Mouse (Mus musculus) bone marrow, adult 2 months (tissue): Measurements from ENCODE around the gene Vpreb2. TPM values are rescaled to one million over a fixed set of nuclear protein-coding genes. Genes with fewer than 3 reads are reported as not detected.

Experiments used
- H3K27ac ChIP-seq: fragments of 200-500 bp; 2 replicates; pipeline ENCODE4 v1.5.1; 2012; ENCODE audit warnings: low read depth, mild to moderate bottlenecking, control low read depth, inconsistent platforms, low read length; ENCODE audit not compliant: control insufficient read depth, poor library complexity, insufficient read depth
- H3K4me1 ChIP-seq: fragments of 200-500 bp; 2 replicates; pipeline ENCODE4 v1.6.1; 2011; ENCODE audit warnings: low read length; ENCODE audit not compliant: control insufficient read depth, insufficient read depth
- H3K4me3 ChIP-seq: fragments of 200-500 bp; replicated peaks from 2 replicates; pipeline ENCODE3; 2011; ENCODE audit warnings: mild to moderate bottlenecking, low read depth, low read length, control low read depth; ENCODE audit not compliant: control insufficient read depth
- CTCF ChIP-seq: fragments of 200-500 bp; IDR thresholded peaks from 2 replicates; pipeline ENCODE4 v1.5.1; 2011; ENCODE audit warnings: low read length, control low read depth; ENCODE audit not compliant: control insufficient read depth, insufficient read depth
- POLR2A ChIP-seq: fragments of 200-500 bp; IDR thresholded peaks from 2 replicates; pipeline ENCODE4 v1.6.1; 2011; ENCODE audit warnings: low read depth, mild to moderate bottlenecking, control low read depth, low read length, borderline replicate concordance; ENCODE audit not compliant: control insufficient read depth
- WGBS: fragments of 180-500 bp; shearing (Covaris S2); methylation state at CpG from one replicate; pipeline ENCODE4 v1.1.7; 2018; 5-methylcytosine and 5-hydroxymethylcytosine counted together
- polyA plus RNA-seq: library from polyadenylated mRNA; stranded (reverse); fragments of >200 nt; gene quantifications from 2 replicates; pipeline ENCODE4 v1.2.4, GENCODE M21; 2011; ENCODE audit warnings: low replicate concordance; ENCODE audit not compliant: missing spikeins, insufficient read depth, insufficient read length

The Vpreb2 gene
- polyA plus RNA-seq, 1 experiment: not detected

GRCm38 (mm10) chr16:18022780-18023557 is 42.7 kb downstream of the Vpreb2 start:
- Histone ChIP-seq H3K4me3 (no peak overlapping the region), H3K4me1 (no peaks in the 10 kb centered on the region), H3K27ac (no peak overlapping the region)
- WGBS: 73% methylated on average over 8 of the region's 8 CpGs
- no peak for TF ChIP-seq CTCF
- TF ChIP-seq POLR2A: no peak

DNA sequence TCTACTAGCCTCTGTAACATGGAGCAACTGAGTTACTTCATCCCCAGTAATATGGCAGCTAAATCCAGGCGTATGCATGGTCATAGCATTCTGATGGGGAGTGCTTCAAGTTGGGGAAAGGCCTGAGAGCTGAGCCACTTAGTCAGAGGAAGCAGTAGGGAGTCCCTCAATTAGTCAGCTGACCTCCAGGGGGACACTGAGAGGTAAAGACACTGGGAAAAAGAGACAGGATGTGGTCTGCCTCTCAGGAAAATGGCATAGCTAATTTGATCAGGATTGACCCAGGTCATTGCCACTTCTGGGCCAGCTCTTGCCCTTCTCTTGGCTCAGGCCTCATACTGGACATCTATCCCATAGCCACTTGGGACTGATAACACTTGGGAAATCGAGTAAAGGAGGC is 47.1 kb downstream of the Vpreb2 start:
- Histone ChIP-seq H3K4me3 (no peak overlapping the region), H3K4me1 (no peaks in the 10 kb centered on the region), H3K27ac (no peak overlapping the region)
- no peak for TF ChIP-seq POLR2A
- no peak for TF ChIP-seq CTCF
- WGBS: 58% methylated on average over 2 of the region's 2 CpGs

Other genes starting within 250 kb of the Vpreb2 start
- 22.5 and 38.0 TPM in 2 replicates for gene Med15, start 247.5 kb upstream of the Vpreb2 start, polyA plus RNA-seq
- gene Klhl22, start 220.8 kb upstream of the Vpreb2 start, polyA plus RNA-seq: 5.7 and 7.8 TPM in 2 replicates
- gene Scarf2, start 183.1 kb upstream of the Vpreb2 start, polyA plus RNA-seq: 2.5 and 5.7 TPM in 2 replicates
- not detected in 2 replicates for gene B830017H08Rik, start 147.3 kb upstream of the Vpreb2 start, polyA plus RNA-seq
- gene Car15, start 142.1 kb upstream of the Vpreb2 start, polyA plus RNA-seq: 7.3 and 23.5 TPM in 2 replicates
- 0.66 and 2.2 TPM in 2 replicates for gene Gm20518, start 88.8 kb upstream of the Vpreb2 start, polyA plus RNA-seq
- not detected in 2 replicates for gene Tssk1, start 86.2 kb upstream of the Vpreb2 start, polyA plus RNA-seq
- gene Dgcr2, start 81.9 kb upstream of the Vpreb2 start, polyA plus RNA-seq: 7.7 and 22.4 TPM in 2 replicates
- not detected in 2 replicates for gene Tssk2, start 81.8 kb upstream of the Vpreb2 start, polyA plus RNA-seq
- 14.2 and 19.2 TPM in 2 replicates for gene Ess2, start 69.1 kb upstream of the Vpreb2 start, polyA plus RNA-seq
- gene Gsc2, start 65.4 kb upstream of the Vpreb2 start, polyA plus RNA-seq: not detected in 2 replicates
- 15.2 and 19.9 TPM in 2 replicates for gene Slc25a1, start 52.2 kb upstream of the Vpreb2 start, polyA plus RNA-seq
- gene Dgcr6, start 72.4 kb downstream of the Vpreb2 start, polyA plus RNA-seq: 39.7 and 71.5 TPM in 2 replicates
- 7.8 and 20.6 TPM in 2 replicates for gene Prodh, start 109.8 kb downstream of the Vpreb2 start, polyA plus RNA-seq
- 0.77 and 1.2 TPM in 2 replicates for gene Rtn4r, start 147.2 kb downstream of the Vpreb2 start, polyA plus RNA-seq
- gene Ccdc188, start 237.5 kb downstream of the Vpreb2 start, polyA plus RNA-seq: not detected in 2 replicates